Mouse (Mus musculus): ENCODE data around the gene Gm20807. TPM values are rescaled to one million over a fixed set of nuclear protein-coding genes. Genes with fewer than 3 reads are reported as not detected.
"Not testable (repeated sequence)": the region's sequence is repeated elsewhere in the genome, so short reads cannot be mapped to it uniquely, and the experiment has no call there.

Gene Gm20807
- total RNA-seq (2021), result not detected
- long read RNA-seq, experiment 1, result 0 reads
- long read RNA-seq, experiment 2, result 0 reads

- DNase-seq (ENCODE audit: low spot score), result not testable (repeated sequence)
Observed at GRCm38 (mm10) chrY:13042591-13042990, at the start of gene Gm20807. Gm20807 (plus strand) TSS chrY:13042891.

Other genes with a start within 250 kb of the Gm20807 start
- gene Gm21891, start 90.6 kb downstream of the Gm20807 start, total RNA-seq (2021), result not detected
- gene Gm21425, start 119.1 kb downstream of the Gm20807 start, total RNA-seq (2021), result not detected
- not detected for gene Gm21828, start 181.0 kb downstream of the Gm20807 start, total RNA-seq (2021)
- gene Gm21440, start 209.5 kb downstream of the Gm20807 start, total RNA-seq (2021), result not detected
- gene Gm21454, start 209.6 kb downstream of the Gm20807 start, total RNA-seq (2021), result not detected